8 mouse cellular contexts compared by ENCODE assay signal in genomic region chr8:83747661-83748346, GRCm38 (mm10). TPM values are rescaled to one million over a fixed set of nuclear protein-coding genes. Genes with fewer than 3 reads are reported as not detected.
A peak's percentile ranks its signal among the peaks of the same experiment; 100 is the strongest.
DNase-seq lines count a peak whose midpoint lies in the region; ATAC-seq lines count a peak whose summit lies in the region.

No protein-coding gene starts in this region.

- intact Hi-C loops in heart, postnatal 14 days (cut with DNase I) = no loop called here

- peak overlapping the region; percentile 37 for H3K27ac ChIP-seq in forebrain, embryonic 15.5 days (replicated peaks)

- H3K9me3 ChIP-seq in forebrain, embryonic 15.5 days = no peaks in the 10 kb centered on the region

- peak overlapping the region; percentile 73 for H3K4me2 ChIP-seq in forebrain, embryonic 15.5 days (replicated peaks)

- H3K36me3 ChIP-seq in forebrain, embryonic 15.5 days = no peaks in the 10 kb centered on the region

- DNase-seq in B cell, adult 2 months = peak; percentile 89
- DNase-seq in heart, postnatal 14 days = peak; percentile 80 to 82
- DNase-seq in kidney, postnatal 25 days = peak; percentile 78 to 89
- peak; percentile 93 for DNase-seq in lung, postnatal 10 days
- peak; percentile 61 to 77 for DNase-seq in thymus, postnatal 36 days

- H3K4me3 ChIP-seq in forebrain, embryonic 15.5 days = peak overlapping the region; percentile 43

- ATAC-seq in activated CD4-positive, CD25-positive, alpha-beta regulatory T cell, adult 4 months = peak; percentile 55
- peak; percentile 82 for ATAC-seq in forebrain, embryonic 15.5 days (replicated peaks)
- peak; percentile 53 for ATAC-seq in neutrophil, adult 5-6 weeks (ENCODE audit: extremely low read depth, insufficient number of reproducible peaks, low FRiP score, poor library complexity, severe bottlenecking)

- H3K27me3 ChIP-seq in forebrain, embryonic 15.5 days = peaks cover 12% of the 10 kb centered on the region

- peak overlapping the region; percentile 53 for H3K9ac ChIP-seq in forebrain, embryonic 15.5 days (replicated peaks)

- 2% methylated on average over 27 of the region's 28 CpGs for WGBS in forebrain, embryonic 15.5 days

- peaks cover 8% of the 10 kb centered on the region for H3K4me1 ChIP-seq in forebrain, embryonic 15.5 days

RNA-seq across cellular contexts. Expression of gene Adgre5, which starts 6.7 kb away (rescaled TPM):
- 100 to 1,000 TPM; 167 to 170 TPM for polyA plus RNA-seq in activated CD4-positive, CD25-positive, alpha-beta regulatory T cell, adult 4 months (2017; shearing (Covaris generic))
- polyA plus RNA-seq in forebrain, embryonic 15.5 days (2015; fragmentation: Nextera tagmentation; extraction: Ambion mirVana) = 8.7 and 8.8 TPM in 2 replicates
- 10 to 100 TPM; 56.7 to 59.2 TPM for total RNA-seq in heart, postnatal 14 days (2021)
- total RNA-seq in neutrophil, adult 5-6 weeks (2017) = 1,105 and 1,130 TPM in 2 replicates

RNA-seq across cellular contexts. Expression of gene Ddx39, which starts 32.8 kb away (rescaled TPM):
- 100 to 1,000 TPM; 164 to 195 TPM for polyA plus RNA-seq in activated CD4-positive, CD25-positive, alpha-beta regulatory T cell, adult 4 months (2017; shearing (Covaris generic))
- polyA plus RNA-seq in forebrain, embryonic 15.5 days (2015; fragmentation: Nextera tagmentation; extraction: Ambion mirVana) = 121 and 124 TPM in 2 replicates
- 10 to 100 TPM; 24.1 to 26.0 TPM for total RNA-seq in heart, postnatal 14 days (2021)
- total RNA-seq in neutrophil, adult 5-6 weeks (2017) = 47.5 and 56.8 TPM in 2 replicates

RNA-seq across cellular contexts. Expression of gene Pkn1, which starts 48.8 kb away (rescaled TPM):
- polyA plus RNA-seq in activated CD4-positive, CD25-positive, alpha-beta regulatory T cell, adult 4 months (2017; shearing (Covaris generic)) = 10 to 100 TPM; 13.7 to 26.9 TPM
- polyA plus RNA-seq in forebrain, embryonic 15.5 days (2015; fragmentation: Nextera tagmentation; extraction: Ambion mirVana) = 29.8 and 33.1 TPM in 2 replicates
- total RNA-seq in heart, postnatal 14 days (2021) = 10 to 100 TPM; 60.5 to 61.1 TPM
- total RNA-seq in neutrophil, adult 5-6 weeks (2017) = 321 and 387 TPM in 2 replicates

Comparison
In these comparisons a context has a peak if more than half of its experiments do, and no peak if none do; other contexts are left out.
1. Peak in every context shown above with its lines: DNase-seq, ATAC-seq, H3K4me3 ChIP-seq and H3K27ac ChIP-seq.
2. RNA of gene Adgre5, which starts 6.7 kb away (total RNA-seq): 1,105 to 1,130 TPM in neutrophil, adult 5-6 weeks; 56.7 to 59.2 TPM in heart, postnatal 14 days; every median in the first group is over 10 times any median in the second.